Mouse (Mus musculus) CH12.LX (cell line): ENCODE measurements around the gene 1110002E22Rik.

ENCODE experiments used
- CHD1 ChIP-seq: IDR thresholded peaks from 2 replicates; pipeline ENCODE4 v1.6.1; 2012; ENCODE audit warnings: low read depth, low read length, improper control_type of control experiment, inconsistent platforms
- CTCF ChIP-seq, 2 experiments: IDR thresholded peaks in 1 of 2; conservative IDR thresholded peaks in 1 of 2; 2 replicates each; pipeline ENCODE4 v1.5.1; 2011 to 2012; ENCODE audit warnings: low read depth in 2 of 2, low read length in 2 of 2, improper control_type of control experiment in 1 of 2, inconsistent platforms in 1 of 2, mild to moderate bottlenecking in 1 of 2, moderate library complexity in 1 of 2
- ELF1 ChIP-seq: IDR thresholded peaks from 2 replicates; pipeline ENCODE4 v1.6.1; 2014; ENCODE audit warnings: low read depth, mild to moderate bottlenecking, inconsistent platforms, low read length, improper control_type of control experiment
- EP300 ChIP-seq: IDR thresholded peaks from 2 replicates; pipeline ENCODE4 v1.6.1; 2011; ENCODE audit warnings: low read length, improper control_type of control experiment
- JUN ChIP-seq: IDR thresholded peaks from 2 replicates; pipeline ENCODE4 v1.6.1; 2011; ENCODE audit warnings: low read depth, mild to moderate bottlenecking, low read length, improper control_type of control experiment, moderate library complexity; ENCODE audit not compliant: insufficient read depth
- MEF2A ChIP-seq: IDR thresholded peaks from 2 replicates; pipeline ENCODE4 v1.6.1; 2014; ENCODE audit warnings: low read depth, mild to moderate bottlenecking, inconsistent platforms, low read length, improper control_type of control experiment, borderline replicate concordance
- POLR2A ChIP-seq: IDR thresholded peaks from 2 replicates; pipeline ENCODE4 v1.6.1; 2011; ENCODE audit warnings: low read depth, mild to moderate bottlenecking, improper control_type of control experiment, low read length
- RCOR1 ChIP-seq: conservative IDR thresholded peaks from 2 replicates; pipeline ENCODE4 v1.6.1; 2012; ENCODE audit warnings: low read depth, mild to moderate bottlenecking, inconsistent platforms, low read length, improper control_type of control experiment
- SMC3 ChIP-seq: IDR thresholded peaks from 2 replicates; pipeline ENCODE4 v1.6.1; 2011; ENCODE audit warnings: low read depth, low read length, improper control_type of control experiment
- TCF12 ChIP-seq: IDR thresholded peaks from 2 replicates; pipeline ENCODE4 v1.6.1; 2014; ENCODE audit warnings: low read depth, mild to moderate bottlenecking, inconsistent platforms, low read length, improper control_type of control experiment
- UBTF ChIP-seq: IDR thresholded peaks from 2 replicates; pipeline ENCODE4 v1.6.1; 2012; ENCODE audit warnings: low read depth, mild to moderate bottlenecking, inconsistent platforms, low read length, improper control_type of control experiment, moderate library complexity

GRCm38 (mm10) chr3:138083896-138084295 is 19.0 kb downstream of the 1110002E22Rik start:
- TF ChIP-seq RCOR1 (no peak), CTCF (conservative IDR thresholded peaks at IDR 0.05 in 1 of 2, IDR thresholded peaks at IDR 0.05 in 1 of 2; ENCODE audit: low read depth in 2 of 2, low read length in 2 of 2) (no peak), SMC3 (no peak), ELF1 (no peak), TCF12 (no peak), UBTF (no peak), MEF2A (no peak), POLR2A (no peak), JUN (no peak), EP300 (no peak), CHD1 (no peak)
